Mouse (Mus musculus) adrenal gland, postnatal 4 days (tissue): ENCODE measurements around the gene Nova2. TPM values are rescaled to one million over a fixed set of nuclear protein-coding genes. Genes with fewer than 3 reads are reported as not detected.
A peak's percentile ranks its signal among the peaks of the same experiment; 100 is the strongest.

Experiments
- DNase-seq, 2 experiments: peaks; one replicate each; pipeline ENCODE4 v3.0.0; 2021 to 2022; ENCODE audit warnings: low spot score in 2 of 2, mixed read lengths in 2 of 2
- total RNA-seq, 2 experiments: library from RNA; stranded (reverse); gene quantifications; 2 replicates each; pipeline ENCODE4 v1.2.3; 2021

The Nova2 gene
- total RNA-seq, 2 experiments from 2014 or later = 7.8 to 8.2 TPM

- no peak for DNase-seq
These were observed 2.4 kb upstream of the Nova2 start for GRCm38 (mm10) chr7:18923267-18923666.

GRCm38 (mm10) chr7:18923711-18924191 lies 1.9 kb upstream of the Nova2 start:
- no peak for DNase-seq

- DNase-seq = no peak
These were observed 1.4 kb upstream of the Nova2 start for GRCm38 (mm10) chr7:18924321-18924720.

- DNase-seq = no peak
These were observed 528 bp downstream of the Nova2 start for GRCm38 (mm10) chr7:18926041-18926790.

- no peak for DNase-seq
These were observed 1.2 kb downstream of the Nova2 start for GRCm38 (mm10) chr7:18926911-18927310.

- DNase-seq = no peak
These were observed 2.1 kb downstream of the Nova2 start for GRCm38 (mm10) chr7:18927759-18928158.

GRCm38 (mm10) chr7:18942376-18942775 lies 16.7 kb downstream of the Nova2 start:
- DNase-seq = no peak

GRCm38 (mm10) chr7:18942815-18943214 lies 17.1 kb downstream of the Nova2 start:
- DNase-seq = no peak

- DNase-seq = no peak
These were observed 22.5 kb downstream of the Nova2 start for GRCm38 (mm10) chr7:18948151-18948550.

- no peak for DNase-seq
These were observed 24.3 kb downstream of the Nova2 start for GRCm38 (mm10) chr7:18949781-18950522.

- no peak for DNase-seq
These were observed 25.0 kb downstream of the Nova2 start for GRCm38 (mm10) chr7:18950523-18951315.

- DNase-seq = peak in 1 of 2 experiments; percentile 30
These were observed 25.7 kb downstream of the Nova2 start for GRCm38 (mm10) chr7:18951397-18951796.

GRCm38 (mm10) chr7:18957569-18958383 lies 32.1 kb downstream of the Nova2 start:
- peak; percentile 42 to 44 for DNase-seq

- peak in 1 of 2 experiments; percentile 6 for DNase-seq
These were observed 32.7 kb downstream of the Nova2 start for GRCm38 (mm10) chr7:18958384-18958766.

- no peak for DNase-seq
These were observed 33.8 kb downstream of the Nova2 start for GRCm38 (mm10) chr7:18959446-18959845.

GRCm38 (mm10) chr7:18962171-18962792 lies 36.6 kb downstream of the Nova2 start:
- no peak for DNase-seq

- DNase-seq = no peak
These were observed 37.1 kb downstream of the Nova2 start for GRCm38 (mm10) chr7:18962795-18963194.

GRCm38 (mm10) chr7:18963294-18963843 lies 37.7 kb downstream of the Nova2 start:
- DNase-seq = no peak

- no peak for DNase-seq
These were observed 39.6 kb downstream of the Nova2 start for GRCm38 (mm10) chr7:18965312-18965711.

GRCm38 (mm10) chr7:18967603-18968002 lies 41.9 kb downstream of the Nova2 start:
- no peak for DNase-seq
